Mouse (Mus musculus) stomach, embryonic 15.5 days (tissue): ENCODE data around the gene Mtif3. TPM values are rescaled to one million over a fixed set of nuclear protein-coding genes. Genes with fewer than 3 reads are reported as not detected.

Source experiments
- ATAC-seq: fragments of 200-750 bp; cut with Nextera tagmentation; 2 replicates; pipeline ENCODE4 v1.8.0; 2017; ENCODE audit warnings: low read depth, moderate number of reproducible peaks, moderate TSS enrichment; ENCODE audit not compliant: insufficient read depth, low FRiP score
- H3K27ac ChIP-seq: fragments of 300-500 bp; sonication (generic); 2 replicates; pipeline ENCODE4 v1.5.1; 2015; ENCODE audit warnings: mild to moderate bottlenecking, inconsistent platforms
- H3K27me3 ChIP-seq: fragments of 300-500 bp; sonication (generic); replicated peaks from 2 replicates; pipeline ENCODE4 v1.6.1; 2015; ENCODE audit warnings: inconsistent platforms
- H3K36me3 ChIP-seq: fragments of 300-500 bp; sonication (generic); 2 replicates; pipeline ENCODE4 v1.6.1; 2015; ENCODE audit warnings: inconsistent platforms
- H3K4me1 ChIP-seq: fragments of 300-500 bp; sonication (generic); 2 replicates; pipeline ENCODE4 v1.6.1; 2015; ENCODE audit warnings: inconsistent platforms
- H3K4me2 ChIP-seq: fragments of 300-500 bp; sonication (generic); 2 replicates; pipeline ENCODE4 v1.6.1; 2015; ENCODE audit warnings: mild to moderate bottlenecking, inconsistent platforms
- H3K4me3 ChIP-seq: fragments of 300-500 bp; sonication (generic); replicated peaks from 2 replicates; pipeline ENCODE4 v1.5.1; 2015; ENCODE audit warnings: inconsistent platforms
- H3K9ac ChIP-seq: fragments of 300-500 bp; sonication (generic); 2 replicates; pipeline ENCODE4 v1.6.1; 2015; ENCODE audit warnings: inconsistent platforms
- H3K9me3 ChIP-seq: fragments of 300-500 bp; sonication (generic); 2 replicates; pipeline ENCODE4 v1.6.1; 2016; ENCODE audit warnings: inconsistent platforms
- WGBS: fragments of 180-500 bp; shearing (Covaris S2); methylation state at CpG from one replicate; pipeline ENCODE4 v1.1.7; 2015; 5-methylcytosine and 5-hydroxymethylcytosine counted together
- polyA plus RNA-seq: library from polyadenylated mRNA; unstranded; fragments of >200 nt; fragmentation: Nextera tagmentation; extraction: Ambion mirVana; gene quantifications from 2 replicates; pipeline ENCODE4 v1.2.1, GENCODE M21; 2015

Gene Mtif3
- polyA plus RNA-seq, 1 experiment from 2014 or later, result 24.2 TPM

GRCm38 (mm10) chr5:146981376-146981775 lies 17.8 kb upstream of the Mtif3 start:
- no peak for ATAC-seq
- Histone ChIP-seq H3K9me3 (no peaks in the 10 kb centered on the region), H3K36me3 (no peaks in the 10 kb centered on the region), H3K27ac (no peak overlapping the region), H3K9ac (no peak overlapping the region), H3K4me1 (no peaks in the 10 kb centered on the region), H3K27me3 (0 out of 2 replicates have a peak, but pooled peaks cover 8% of the 10 kb centered on the region), H3K4me2 (no peak overlapping the region), H3K4me3 (no peak overlapping the region)
- WGBS, result 86% methylated on average over 6 of the region's 6 CpGs

- Histone ChIP-seq H3K27ac (peak overlapping the region; percentile 31; the same call in 1 of the 2 replicates), H3K9ac (no peak overlapping the region), H3K36me3 (no peaks in the 10 kb centered on the region), H3K4me1 (no peaks in the 10 kb centered on the region), H3K27me3 (no peaks in the 10 kb centered on the region), H3K4me2 (peak overlapping the region; percentile 20; the same call in 1 of the 2 replicates), H3K9me3 (no peaks in the 10 kb centered on the region), H3K4me3 (no peak overlapping the region)
- ATAC-seq, result no peak
- 21% methylated on average over 13 of the region's 13 CpGs for WGBS
Observed at GRCm38 (mm10) chr5:146974781-146975123, 11.2 kb upstream of the Mtif3 start.

- Histone ChIP-seq H3K4me2 (peak overlapping the region; percentile 20; the same call in 1 of the 2 replicates), H3K27ac (peak overlapping the region; percentile 2; the same call in 1 of the 2 replicates), H3K9ac (no peak overlapping the region), H3K4me3 (no peak overlapping the region), H3K27me3 (no peaks in the 10 kb centered on the region), H3K4me1 (no peaks in the 10 kb centered on the region), H3K9me3 (no peaks in the 10 kb centered on the region), H3K36me3 (no peaks in the 10 kb centered on the region)
- no peak for ATAC-seq
- WGBS, result 58% methylated on average over 25 of the region's 25 CpGs
Observed at GRCm38 (mm10) chr5:146973858-146974780, 10.5 kb upstream of the Mtif3 start.

- H3K36me3 ChIP-seq, result no peaks in the 10 kb centered on the region
- no peak overlapping the region for H3K4me2 ChIP-seq
- no peak overlapping the region for H3K4me3 ChIP-seq
- H3K27me3 ChIP-seq, result no peaks in the 10 kb centered on the region
- no peak for ATAC-seq
- 86% methylated on average over 9 of the region's 9 CpGs for WGBS
- H3K9ac ChIP-seq, result no peak overlapping the region
- H3K9me3 ChIP-seq, result no peaks in the 10 kb centered on the region
- no peak overlapping the region for H3K27ac ChIP-seq
- no peaks in the 10 kb centered on the region for H3K4me1 ChIP-seq
Observed at GRCm38 (mm10) chr5:146973353-146973752, 9.8 kb upstream of the Mtif3 start.

- no peak overlapping the region for H3K9ac ChIP-seq
- H3K4me2 ChIP-seq, result no peak overlapping the region
- 51% methylated on average over 10 of the region's 10 CpGs for WGBS
- no peaks in the 10 kb centered on the region for H3K9me3 ChIP-seq
- H3K27ac ChIP-seq, result no peak overlapping the region
- no peak overlapping the region for H3K4me3 ChIP-seq
- no peaks in the 10 kb centered on the region for H3K4me1 ChIP-seq
- no peaks in the 10 kb centered on the region for H3K27me3 ChIP-seq
- H3K36me3 ChIP-seq, result no peaks in the 10 kb centered on the region
- ATAC-seq, result no peak
Observed at GRCm38 (mm10) chr5:146971776-146972561, 8.4 kb upstream of the Mtif3 start.

- Histone ChIP-seq H3K27me3 (no peaks in the 10 kb centered on the region), H3K27ac (no peak overlapping the region), H3K36me3 (no peaks in the 10 kb centered on the region), H3K4me2 (no peak overlapping the region), H3K4me3 (no peak overlapping the region), H3K9me3 (no peaks in the 10 kb centered on the region), H3K9ac (no peak overlapping the region), H3K4me1 (0 out of 2 replicates have a peak, but pooled peaks cover 4% of the 10 kb centered on the region)
- ATAC-seq, result no peak
- 73% methylated on average over 13 of the region's 13 CpGs for WGBS
Observed at GRCm38 (mm10) chr5:146968695-146969393, 5.2 kb upstream of the Mtif3 start.

- H3K9me3 ChIP-seq, result no peaks in the 10 kb centered on the region
- peaks cover 5% of the 10 kb centered on the region; the same call in 1 of the 2 replicates for H3K4me1 ChIP-seq
- H3K9ac ChIP-seq, result no peak overlapping the region; the same call in 1 of the 2 replicates
- peak overlapping the region; percentile 67 for H3K4me2 ChIP-seq
- H3K27me3 ChIP-seq, result no peaks in the 10 kb centered on the region
- peaks cover under 1% of the 10 kb centered on the region; the same call in 1 of the 2 replicates for H3K36me3 ChIP-seq
- WGBS, result 49% methylated on average over 8 of the region's 8 CpGs
- H3K27ac ChIP-seq, result no peak overlapping the region
- ATAC-seq, result no peak
- peak overlapping the region; percentile 87 for H3K4me3 ChIP-seq
Observed at GRCm38 (mm10) chr5:146963937-146964278, 308 bp upstream of the Mtif3 start.

GRCm38 (mm10) chr5:146956678-146957077 lies 6.9 kb downstream of the Mtif3 start:
- Histone ChIP-seq H3K27me3 (no peaks in the 10 kb centered on the region), H3K4me1 (no peaks in the 10 kb centered on the region), H3K4me3 (no peak overlapping the region), H3K4me2 (no peak overlapping the region), H3K27ac (no peak overlapping the region), H3K36me3 (peaks cover 66% of the 10 kb centered on the region), H3K9ac (no peak overlapping the region), H3K9me3 (no peaks in the 10 kb centered on the region)
- WGBS, result 83% methylated on average over 18 of the region's 18 CpGs
- ATAC-seq, result no peak

- Histone ChIP-seq H3K27ac (no peak overlapping the region), H3K9me3 (no peaks in the 10 kb centered on the region), H3K36me3 (peaks cover 76% of the 10 kb centered on the region), H3K27me3 (no peaks in the 10 kb centered on the region), H3K4me3 (no peak overlapping the region), H3K4me1 (no peaks in the 10 kb centered on the region), H3K9ac (no peak overlapping the region), H3K4me2 (no peak overlapping the region)
- no peak for ATAC-seq
- 83% methylated on average over 5 of the region's 5 CpGs for WGBS
Observed at GRCm38 (mm10) chr5:146955651-146956050, 7.9 kb downstream of the Mtif3 start.

GRCm38 (mm10) chr5:146954576-146954975 lies 9.0 kb downstream of the Mtif3 start:
- H3K9ac ChIP-seq, result no peak overlapping the region
- peaks cover 80% of the 10 kb centered on the region for H3K36me3 ChIP-seq
- peaks cover 5% of the 10 kb centered on the region for H3K4me1 ChIP-seq
- ATAC-seq, result no peak
- WGBS, result 86% methylated on average over 7 of the region's 7 CpGs
- H3K4me2 ChIP-seq, result no peak overlapping the region
- H3K9me3 ChIP-seq, result no peaks in the 10 kb centered on the region
- H3K4me3 ChIP-seq, result no peak overlapping the region
- no peak overlapping the region for H3K27ac ChIP-seq
- no peaks in the 10 kb centered on the region for H3K27me3 ChIP-seq

- Histone ChIP-seq H3K27ac (peak within 1 kb of the TSS; percentile 84), H3K9ac (peak within 1 kb of the TSS; percentile 61), H3K27me3 (no peaks in the 10 kb centered on the region), H3K4me3 (peak within 1 kb of the TSS; percentile 75), H3K4me2 (peak within 1 kb of the TSS; percentile 84), H3K4me1 (peaks cover 9% of the 10 kb centered on the region), H3K9me3 (no peaks in the 10 kb centered on the region), H3K36me3 (peaks cover 33% of the 10 kb centered on the region)
- WGBS, result 0% methylated on average over 60 of the region's 62 CpGs
- ATAC-seq, result peak; percentile 93
Observed at GRCm38 (mm10) chr5:146948508-146949088, 15.0 kb downstream of the Mtif3 start, which contains the start of gene Gtf3a. Gene Gtf3a, plus strand, starts transcription at chr5:146948657.
